Mouse (Mus musculus) large intestine, adult 2 months (tissue): ENCODE results near the gene Leo1. TPM values are rescaled to one million over a fixed set of nuclear protein-coding genes. Genes with fewer than 3 reads are reported as not detected.
"Not testable (repeated sequence)": the region's sequence is repeated elsewhere in the genome, so short reads cannot be mapped to it uniquely, and the experiment has no call there.

ENCODE experiments used
- DNase-seq: peaks from one replicate; pipeline ENCODE4 v3.0.0-alpha.2; 2012; ENCODE audit warnings: low read depth, low spot score
- WGBS: fragments of 180-500 bp; shearing (Covaris S2); methylation state at CpG from one replicate; pipeline ENCODE4 v1.1.7; 2018; 5-methylcytosine and 5-hydroxymethylcytosine counted together
- polyA plus RNA-seq: library from polyadenylated mRNA; depleted of rRNA; stranded (reverse); fragments of >200 nt; gene quantifications from 2 replicates; pipeline ENCODE4 v1.2.3, GENCODE M21; 2012

Leo1 gene
- polyA plus RNA-seq, 1 experiment = 3.9 TPM

DNA sequence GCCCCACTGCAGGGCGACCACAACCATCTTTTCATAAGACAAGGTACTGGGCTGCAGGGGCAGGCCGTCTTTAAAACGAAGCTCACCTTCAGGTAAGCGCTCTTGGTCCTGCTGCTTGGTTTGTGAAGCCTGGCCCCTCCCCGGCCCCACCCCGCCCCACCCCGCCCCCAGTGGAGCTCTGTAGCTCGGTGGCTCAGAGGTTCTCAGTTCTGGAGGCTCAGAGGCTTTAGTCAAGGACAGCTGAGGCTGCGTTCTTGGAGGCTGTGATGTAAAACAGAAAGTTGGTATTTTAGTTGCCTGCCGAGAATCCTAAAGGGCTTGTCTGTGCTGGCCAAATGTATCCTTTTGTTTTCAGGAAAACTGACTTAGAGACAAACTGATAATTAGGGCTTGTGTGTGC is 14.4 kb downstream of the Leo1 start:
- no peak for DNase-seq
- 62% methylated on average over 10 of the region's 10 CpGs for WGBS

DNA sequence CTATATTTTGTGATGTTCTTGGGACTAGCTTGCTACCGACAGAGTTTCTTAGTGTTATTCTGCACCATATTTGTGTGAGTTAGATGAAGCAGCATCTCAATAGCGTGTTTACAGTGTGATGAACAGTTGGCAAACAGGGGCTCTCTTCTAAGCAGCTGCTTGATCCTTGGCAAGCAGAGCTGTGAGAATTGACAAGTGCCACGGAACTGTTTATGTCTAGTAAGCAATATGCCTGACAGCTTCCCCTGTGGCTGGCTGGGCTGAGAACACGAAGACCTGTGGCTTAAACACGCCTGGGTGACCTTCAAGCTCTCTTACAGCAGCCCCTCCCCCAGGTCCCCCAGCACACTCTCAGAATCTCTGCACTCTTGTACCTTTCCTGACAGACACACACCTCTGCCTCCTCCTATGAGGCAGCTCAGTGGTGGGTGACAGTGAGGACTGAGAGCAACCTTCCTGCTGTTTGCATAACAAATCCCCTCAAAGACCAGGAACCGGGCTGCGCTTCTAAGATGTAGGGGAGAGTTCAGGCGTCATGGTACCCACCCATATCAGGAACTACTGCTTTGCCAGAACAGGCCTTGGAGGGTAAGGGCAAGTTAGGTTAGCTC is 21.8 kb downstream of the Leo1 start:
- no peak for DNase-seq
- 81% methylated on average over 8 of the region's 8 CpGs for WGBS

DNA sequence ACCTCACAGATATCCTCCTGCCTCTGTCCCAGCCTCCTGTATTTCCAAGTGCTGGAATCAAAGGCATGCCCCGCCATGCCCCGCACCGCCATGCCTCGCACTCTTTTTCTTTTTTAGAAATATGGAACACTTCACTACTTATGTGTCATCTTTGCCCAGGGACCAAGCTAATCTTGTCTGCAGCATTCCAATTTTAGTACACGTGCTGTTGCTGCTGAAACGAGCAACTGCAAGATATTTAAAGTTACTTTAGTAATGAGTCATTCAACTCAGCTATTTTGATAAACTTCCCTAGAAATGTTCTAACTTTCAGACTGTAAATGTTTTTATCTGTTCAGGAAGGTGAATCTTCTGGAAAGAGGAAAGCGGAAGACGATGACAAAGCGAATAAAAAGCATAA is 24.5 kb downstream of the Leo1 start:
- 92% methylated on average over 9 of the region's 9 CpGs for WGBS
- DNase-seq = no peak

- WGBS = 87% methylated on average over 4 of the region's 4 CpGs
- no peak for DNase-seq
Observed at GRCm38 (mm10) chr9:75466641-75467040, 25.3 kb downstream of the Leo1 start.

DNA sequence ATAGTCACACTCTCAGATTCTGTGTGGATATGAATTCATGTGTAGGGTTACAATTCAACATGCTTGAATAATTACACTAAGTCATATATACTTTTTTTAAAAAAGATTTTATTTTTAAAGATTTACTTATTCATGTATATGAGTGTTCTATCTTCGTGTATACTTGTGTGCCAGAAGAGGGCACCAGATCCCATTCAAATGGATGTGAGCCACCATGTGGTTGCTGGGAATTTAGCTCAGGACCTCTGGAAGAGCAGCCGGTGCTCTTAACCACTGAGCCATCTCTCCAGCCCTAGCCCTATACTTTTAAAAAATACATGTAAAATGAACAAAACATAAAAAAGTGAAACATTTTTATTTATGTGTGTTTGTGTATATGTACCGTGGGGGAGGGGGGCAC is 26.3 kb downstream of the Leo1 start:
- DNase-seq = no peak
- 97% methylated on average over 3 of the region's 3 CpGs for WGBS

GRCm38 (mm10) chr9:75468297-75468696 is 27.0 kb downstream of the Leo1 start:
- DNase-seq = no peak
- 84% methylated on average over 14 of the region's 14 CpGs for whole genome bisulfite sequencing

GRCm38 (mm10) chr9:75477212-75477611 is 35.9 kb downstream of the Leo1 start:
- DNase-seq = no peak
- WGBS = 63% methylated on average over 3 of the region's 3 CpGs

DNA sequence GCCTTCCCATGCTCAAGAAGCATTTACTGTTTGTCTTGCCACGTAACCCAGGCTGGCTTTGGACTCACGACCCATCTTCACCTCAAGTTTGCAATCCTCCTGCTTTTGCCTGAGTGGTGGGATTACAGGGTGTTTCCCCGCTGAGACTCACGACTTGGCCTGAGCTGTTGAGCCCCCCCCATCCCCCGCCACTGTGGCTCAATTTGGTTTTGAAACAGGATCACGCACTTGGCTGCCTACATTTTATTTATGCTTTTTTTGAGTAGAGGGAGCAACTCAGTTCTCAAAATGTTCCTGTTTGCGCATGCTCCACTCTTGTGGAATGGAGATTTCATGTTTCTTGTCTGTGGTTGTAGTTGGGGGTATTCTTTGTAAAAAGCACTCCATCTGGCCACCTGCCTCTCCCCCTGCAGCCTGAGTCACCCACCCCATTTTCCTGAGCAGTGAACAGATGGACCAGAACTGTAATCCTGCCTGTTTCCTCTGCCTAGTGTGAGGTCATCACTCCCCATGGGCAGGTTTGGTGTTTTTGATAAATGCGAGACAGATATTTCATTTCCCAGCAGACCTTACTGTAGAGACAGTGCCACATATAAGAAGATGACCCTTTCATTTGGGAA is 37.9 kb downstream of the Leo1 start:
- WGBS = 73% methylated on average over 8 of the region's 8 CpGs
- DNase-seq = no peak

DNA sequence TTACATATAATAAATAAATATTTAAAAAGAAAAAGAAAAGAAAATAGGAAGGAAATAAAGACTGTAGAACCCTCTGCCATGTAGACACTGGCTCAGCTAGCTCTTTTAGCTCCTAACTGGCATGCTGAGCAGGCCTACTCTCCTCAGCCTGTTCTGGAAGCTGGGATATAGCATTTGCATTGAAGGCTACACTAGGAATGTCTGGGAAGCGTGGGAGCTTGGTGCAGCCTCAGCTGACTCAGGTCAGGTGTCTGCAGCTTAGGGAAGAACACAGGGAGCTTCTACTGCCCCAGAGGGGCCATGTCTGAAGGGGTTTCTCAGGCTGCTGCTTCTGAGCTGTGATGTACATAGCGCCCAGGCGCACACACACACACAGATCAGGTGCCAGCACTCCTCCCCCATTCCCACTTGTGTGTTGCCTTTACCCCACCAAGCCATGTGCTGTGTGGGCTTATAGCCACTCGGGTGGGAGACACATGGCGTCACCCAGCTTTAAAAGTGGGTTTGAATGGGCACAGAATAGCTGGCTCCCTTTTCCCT is 39.3 kb downstream of the Leo1 start:
- DNase-seq = no peak

DNA sequence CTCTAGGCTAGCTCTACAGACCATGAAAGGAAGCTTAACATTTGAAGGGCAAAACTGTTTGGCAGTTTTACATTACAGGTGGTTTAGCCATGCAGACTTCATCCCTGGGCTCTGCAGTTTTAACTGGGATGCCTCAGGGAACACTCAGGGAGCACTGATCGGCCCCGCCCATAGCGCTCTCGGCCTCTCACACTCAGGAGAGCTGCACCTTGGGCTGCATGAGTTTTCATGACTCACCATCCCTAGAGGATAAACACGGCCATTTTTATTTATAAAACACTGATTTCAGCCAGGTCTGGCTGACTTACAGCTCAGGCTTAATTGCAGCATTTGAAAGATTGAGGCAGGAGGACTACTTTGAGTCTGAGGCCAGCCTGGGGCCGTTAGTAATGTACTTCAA is 43.9 kb downstream of the Leo1 start:
- 70% methylated on average over 6 of the region's 6 CpGs for WGBS
- DNase-seq = no peak

More for the DNA sequence above, 39.3 kb downstream of the Leo1 start:
- 93% methylated on average over 5 of the region's 5 CpGs for WGBS

- 94% methylated on average over 7 of the region's 7 CpGs for WGBS
- DNase-seq = not testable (repeated sequence)
Observed at GRCm38 (mm10) chr9:75488255-75488654, 46.9 kb downstream of the Leo1 start.

DNA sequence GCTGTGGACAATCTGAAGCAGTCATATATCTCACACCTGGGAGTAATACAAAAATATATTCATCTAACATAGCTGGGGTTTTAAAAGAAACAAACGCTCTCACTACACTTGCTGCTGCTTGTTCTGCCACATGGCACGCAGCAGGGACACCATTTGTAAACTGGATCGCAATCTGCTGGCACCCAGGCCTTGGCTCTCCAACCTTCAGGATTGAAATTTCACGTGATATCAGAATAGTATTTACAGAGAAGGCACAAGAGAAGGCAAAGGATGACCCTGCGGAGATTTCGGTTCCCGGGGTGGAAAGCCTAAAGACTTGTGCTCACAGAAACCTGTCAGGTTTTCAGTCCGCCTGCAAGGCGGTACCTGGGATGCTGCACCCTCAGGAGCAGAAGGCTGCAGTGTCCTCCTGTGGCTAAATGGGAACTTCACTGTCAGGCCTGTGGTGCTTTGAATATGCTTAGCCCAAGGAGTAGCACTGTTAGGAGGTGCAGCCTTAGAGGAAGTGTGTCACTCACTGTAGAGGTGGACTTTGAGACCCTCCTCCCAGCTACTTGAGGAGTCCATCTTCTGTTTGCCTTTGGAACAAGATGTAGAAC is 53.2 kb downstream of the Leo1 start:
- WGBS = 88% methylated on average over 9 of the region's 9 CpGs
- no peak for DNase-seq

- no peak for DNase-seq
- 73% methylated on average over 10 of the region's 10 CpGs for WGBS
Observed at GRCm38 (mm10) chr9:75495945-75496344, 54.6 kb downstream of the Leo1 start.

- no peak for DNase-seq
- WGBS = 88% methylated on average over 7 of the region's 7 CpGs
Observed at GRCm38 (mm10) chr9:75498571-75498970, 57.2 kb downstream of the Leo1 start.

DNA sequence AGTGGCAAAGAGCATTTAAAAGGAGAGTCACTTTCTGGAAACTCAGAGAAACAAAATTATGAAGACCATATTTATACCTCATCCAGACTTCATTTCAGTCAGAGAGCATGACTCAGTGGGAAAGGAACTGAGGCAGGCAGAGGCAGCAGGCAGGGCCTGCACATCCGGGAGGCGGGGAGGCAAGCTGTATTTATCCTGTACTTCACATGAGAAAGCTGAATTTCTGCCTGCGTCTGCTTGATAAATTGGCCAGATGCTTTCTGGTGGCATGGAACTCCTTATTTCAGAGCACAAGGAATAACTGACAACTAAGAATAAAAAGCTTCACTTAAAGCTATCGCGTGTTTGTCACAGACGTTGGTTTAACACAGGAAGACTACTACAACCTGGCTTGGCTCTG is 63.0 kb downstream of the Leo1 start:
- DNase-seq = no peak
- 92% methylated on average over 6 of the region's 6 CpGs for WGBS

DNA sequence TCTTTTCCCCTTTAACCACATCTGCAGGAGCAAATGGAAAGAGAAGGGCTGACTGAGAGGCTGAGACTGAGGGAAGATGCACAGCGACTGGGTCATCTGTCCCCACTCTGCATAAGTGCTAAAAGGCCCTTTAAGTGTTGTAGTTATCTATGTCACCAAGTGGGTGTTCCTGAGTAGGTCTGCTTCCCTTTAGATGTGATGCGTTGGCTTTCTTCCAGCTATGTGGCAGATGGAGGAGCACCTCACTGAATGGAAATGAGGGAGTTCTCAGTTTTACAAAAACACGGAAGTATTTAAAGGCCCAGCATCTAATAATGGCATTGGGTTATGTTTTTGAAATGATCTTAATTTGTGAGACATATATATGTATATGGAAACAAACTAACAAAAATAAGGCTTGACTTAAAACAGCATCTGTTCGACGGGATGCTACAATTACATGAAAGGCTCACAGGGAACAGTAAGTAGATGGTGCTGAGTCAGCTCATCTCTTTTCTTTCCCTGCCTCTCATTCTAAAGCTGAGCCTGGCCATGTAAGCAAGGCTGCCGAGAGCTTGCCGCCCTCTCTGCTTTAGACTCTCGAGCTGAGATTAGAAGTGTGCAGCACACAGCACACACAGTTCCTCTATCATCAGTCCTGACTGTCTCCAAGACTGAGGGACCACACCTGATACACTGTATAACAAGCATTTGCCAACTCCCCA is 70.1 kb downstream of the Leo1 start:
- DNase-seq = no peak
- 85% methylated on average over 8 of the region's 8 CpGs for WGBS

GRCm38 (mm10) chr9:75515464-75516113 is 74.3 kb downstream of the Leo1 start:
- 63% methylated on average over 12 of the region's 12 CpGs for WGBS
- peak; percentile 16 for DNase-seq
